Mouse (Mus musculus): ENCODE measurements around the gene Tlnrd1. TPM values are rescaled to one million over a fixed set of nuclear protein-coding genes. Genes with fewer than 3 reads are reported as not detected.

Tlnrd1 gene
- polyA plus RNA-seq, 1 experiment from 2014 or later: 8.4 TPM

Other genes starting within 250 kb of the Tlnrd1 start
- 7.1 and 12.0 TPM in 2 replicates for gene Il16, start 138.6 kb downstream of the Tlnrd1 start, polyA plus RNA-seq (2015; fragmentation: Nextera tagmentation; extraction: Ambion mirVana)
- 1.8 and 2.8 TPM in 2 replicates for gene Cfap161, start 89.4 kb downstream of the Tlnrd1 start, polyA plus RNA-seq (2015; fragmentation: Nextera tagmentation; extraction: Ambion mirVana)
- 66.7 and 84.9 TPM in 2 replicates for gene Mesd, start 161 bp upstream of the Tlnrd1 start, polyA plus RNA-seq (2015; fragmentation: Nextera tagmentation; extraction: Ambion mirVana)
- 0.32 and 0.64 TPM in 2 replicates for gene Cemip, start 202.2 kb upstream of the Tlnrd1 start, polyA plus RNA-seq (2015; fragmentation: Nextera tagmentation; extraction: Ambion mirVana)

All from heart, embryonic 16.5 days (tissue).